Mouse (Mus musculus) testis, adult 2 months (tissue): ENCODE results near the gene Serpinf1. TPM values are rescaled to one million over a fixed set of nuclear protein-coding genes. Genes with fewer than 3 reads are reported as not detected.

Source experiments
- H3K27ac ChIP-seq: fragments of 200-500 bp; 2 replicates; pipeline ENCODE4 v1.5.1; 2012; ENCODE audit warnings: low read depth, low read length; ENCODE audit not compliant: control insufficient read depth, insufficient read depth
- H3K27me3 ChIP-seq: fragments of 200-500 bp; 2 replicates; pipeline ENCODE4 v1.6.1; 2012; ENCODE audit warnings: mild to moderate bottlenecking, low read length, moderate library complexity; ENCODE audit not compliant: control insufficient read depth, insufficient read depth
- H3K36me3 ChIP-seq: fragments of 200-500 bp; 2 replicates; pipeline ENCODE4 v1.6.1; 2012; ENCODE audit warnings: mild to moderate bottlenecking, low read length; ENCODE audit not compliant: control insufficient read depth, insufficient read depth
- H3K4me1 ChIP-seq: fragments of 200-500 bp; 2 replicates; pipeline ENCODE4 v1.6.1; 2012; ENCODE audit warnings: low read length; ENCODE audit not compliant: control insufficient read depth, insufficient read depth
- H3K4me3 ChIP-seq: fragments of 200-500 bp; 2 replicates; pipeline ENCODE4 v1.5.1; 2012; ENCODE audit warnings: low read depth, mild to moderate bottlenecking, low read length, moderate library complexity, mixed read lengths; ENCODE audit not compliant: control insufficient read depth
- CTCF ChIP-seq: fragments of 200-500 bp; IDR thresholded peaks from 2 replicates; pipeline ENCODE4 v1.5.1; 2012; ENCODE audit warnings: low read depth, mild to moderate bottlenecking, inconsistent platforms, low read length, moderate library complexity; ENCODE audit not compliant: control insufficient read depth, insufficient read depth, insufficient replicate concordance
- POLR2A ChIP-seq: fragments of 200-500 bp; IDR thresholded peaks from 2 replicates; pipeline ENCODE4 v1.6.1; 2012; ENCODE audit warnings: low read depth, mild to moderate bottlenecking, inconsistent platforms, low read length, moderate library complexity; ENCODE audit not compliant: control insufficient read depth
- polyA plus RNA-seq: library from polyadenylated mRNA; depleted of rRNA; stranded (reverse); fragments of >200 nt; gene quantifications from 2 replicates; pipeline ENCODE4 v1.2.3, GENCODE M21; 2012; rRNA removed

The Serpinf1 gene
- polyA plus RNA-seq: 13.2 and 13.3 TPM in 2 replicates

DNA sequence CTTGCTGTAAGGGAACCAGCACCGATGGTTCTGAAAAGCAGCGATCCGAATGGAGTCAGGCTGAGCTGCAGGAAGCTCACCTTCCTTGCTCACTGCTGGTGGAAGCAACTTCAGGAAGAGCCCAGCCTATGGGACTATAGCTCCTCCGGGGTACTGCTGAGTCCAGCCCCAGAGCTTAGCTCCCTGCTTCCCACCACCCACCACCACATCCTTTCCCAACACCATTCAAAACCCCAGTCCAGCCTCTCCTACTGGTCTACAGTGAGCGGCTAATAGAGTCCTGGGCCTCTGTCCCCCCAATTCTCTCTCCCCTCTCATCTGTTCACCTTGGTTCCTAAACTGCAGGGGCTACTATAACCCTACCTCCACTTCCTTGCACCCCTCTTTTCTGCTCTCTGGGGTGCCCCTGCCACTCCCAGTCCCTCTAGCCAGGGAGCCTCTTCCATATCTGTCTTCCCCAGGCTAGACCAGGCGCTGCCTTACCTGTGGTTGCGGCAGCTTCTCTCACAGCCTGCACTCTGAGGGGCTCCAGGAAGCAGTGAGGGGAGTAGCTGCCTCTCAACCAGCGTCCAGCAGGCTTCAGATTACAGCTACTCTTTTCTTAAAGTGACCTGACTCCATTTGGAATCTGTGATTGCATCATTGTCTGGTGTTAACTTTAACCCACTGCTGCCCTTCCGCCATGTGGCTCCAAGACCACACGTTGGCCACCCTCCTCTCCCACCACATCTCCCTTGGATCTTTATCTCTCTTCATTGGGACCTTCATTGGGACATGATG is at the start of gene Serpinf1:
TSS of gene Serpinf1 (minus strand) at position 689 of the 780 bp plus-strand sequence.
- Histone ChIP-seq H3K36me3 (no peaks in the 10 kb centered on the region), H3K4me1 (no peaks in the 10 kb centered on the region), H3K4me3 (no peak within 1 kb of the TSS; the same call in 1 of the 2 replicates), H3K27ac (no peak within 1 kb of the TSS), H3K27me3 (no peaks in the 10 kb centered on the region)
- TF ChIP-seq POLR2A (no peak), CTCF (no peak)

- H3K4me1 ChIP-seq: peaks cover 13% of the 10 kb centered on the region
- no peak overlapping the region for H3K4me3 ChIP-seq
- no peaks in the 10 kb centered on the region for H3K27me3 ChIP-seq
- H3K27ac ChIP-seq: no peak overlapping the region
- H3K36me3 ChIP-seq: no peaks in the 10 kb centered on the region
- no peak for TF ChIP-seq POLR2A
- no peak for TF ChIP-seq CTCF
These were observed 48.2 kb upstream of the Serpinf1 start for GRCm38 (mm10) chr11:75470675-75471074.

GRCm38 (mm10) chr11:75469261-75469660 is 46.8 kb upstream of the Serpinf1 start:
- H3K4me3 ChIP-seq: no peak overlapping the region
- peaks cover 16% of the 10 kb centered on the region for H3K4me1 ChIP-seq
- H3K36me3 ChIP-seq: no peaks in the 10 kb centered on the region
- TF ChIP-seq POLR2A: no peak
- no peak for TF ChIP-seq CTCF
- no peaks in the 10 kb centered on the region for H3K27me3 ChIP-seq
- H3K27ac ChIP-seq: no peak overlapping the region

DNA sequence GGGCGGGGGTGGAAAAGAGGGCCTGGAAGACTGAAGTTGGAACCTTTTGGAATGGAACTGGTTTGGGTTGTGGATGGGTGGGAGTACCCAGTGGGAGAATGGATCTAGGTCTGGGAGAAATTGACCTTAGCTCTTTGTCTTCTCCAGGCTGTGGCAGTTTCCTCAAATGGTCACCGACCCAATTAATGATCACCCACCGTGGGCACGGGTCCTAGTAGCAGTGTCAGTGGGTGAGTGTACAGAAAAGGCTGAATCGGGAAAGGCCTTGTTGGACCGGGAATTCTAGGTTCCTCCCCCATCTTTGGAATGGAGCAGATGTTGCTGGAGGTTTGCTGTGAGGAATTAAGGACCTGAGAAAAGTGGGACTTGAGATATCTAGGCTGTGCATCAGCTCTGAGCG is 45.9 kb upstream of the Serpinf1 start:
- no peak for TF ChIP-seq CTCF
- TF ChIP-seq POLR2A: no peak
- peak overlapping the region; percentile 61 for H3K4me3 ChIP-seq
- H3K27me3 ChIP-seq: no peaks in the 10 kb centered on the region
- H3K27ac ChIP-seq: no peak overlapping the region
- H3K36me3 ChIP-seq: no peaks in the 10 kb centered on the region
- H3K4me1 ChIP-seq: peaks cover 19% of the 10 kb centered on the region

DNA sequence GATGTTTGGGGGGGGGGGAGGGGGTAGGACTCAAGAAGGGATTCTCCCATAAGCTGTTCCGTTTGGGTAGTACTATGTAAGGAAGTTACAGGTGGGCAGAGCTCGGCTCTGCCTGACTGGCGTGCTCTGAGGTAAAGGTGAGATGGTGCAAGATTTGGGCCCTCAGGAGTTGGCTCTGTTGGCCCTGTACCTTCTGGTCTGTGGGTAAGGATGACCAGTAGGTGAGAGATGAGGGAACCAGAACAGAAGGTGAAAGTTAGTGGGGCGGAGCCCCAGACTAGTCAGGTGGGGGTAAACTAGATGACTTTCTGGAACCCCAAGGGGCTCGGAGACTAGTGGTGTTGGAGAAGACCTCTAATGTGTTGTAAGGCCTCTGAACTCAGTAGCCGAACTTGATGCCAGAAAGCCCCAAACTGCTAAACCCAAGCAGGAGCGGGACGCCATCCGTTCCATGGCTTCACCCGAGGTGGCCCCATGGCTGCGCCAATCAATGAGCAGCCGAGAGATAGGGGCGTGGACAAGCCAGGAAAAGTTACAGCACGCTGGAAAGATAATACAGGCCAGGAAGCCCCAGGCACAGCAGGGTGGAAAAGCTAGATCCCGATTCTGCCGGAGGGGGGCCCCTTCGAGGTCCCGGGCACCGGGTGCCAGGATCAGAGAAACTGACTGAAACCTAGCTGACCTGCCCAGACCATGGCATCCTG is 45.2 kb upstream of the Serpinf1 start:
- peak overlapping the region; percentile 61 for H3K4me3 ChIP-seq
- no peak overlapping the region for H3K27ac ChIP-seq
- no peaks in the 10 kb centered on the region for H3K27me3 ChIP-seq
- H3K4me1 ChIP-seq: peaks cover 24% of the 10 kb centered on the region
- no peaks in the 10 kb centered on the region for H3K36me3 ChIP-seq
- no peak for TF ChIP-seq CTCF
- TF ChIP-seq POLR2A: no peak

DNA sequence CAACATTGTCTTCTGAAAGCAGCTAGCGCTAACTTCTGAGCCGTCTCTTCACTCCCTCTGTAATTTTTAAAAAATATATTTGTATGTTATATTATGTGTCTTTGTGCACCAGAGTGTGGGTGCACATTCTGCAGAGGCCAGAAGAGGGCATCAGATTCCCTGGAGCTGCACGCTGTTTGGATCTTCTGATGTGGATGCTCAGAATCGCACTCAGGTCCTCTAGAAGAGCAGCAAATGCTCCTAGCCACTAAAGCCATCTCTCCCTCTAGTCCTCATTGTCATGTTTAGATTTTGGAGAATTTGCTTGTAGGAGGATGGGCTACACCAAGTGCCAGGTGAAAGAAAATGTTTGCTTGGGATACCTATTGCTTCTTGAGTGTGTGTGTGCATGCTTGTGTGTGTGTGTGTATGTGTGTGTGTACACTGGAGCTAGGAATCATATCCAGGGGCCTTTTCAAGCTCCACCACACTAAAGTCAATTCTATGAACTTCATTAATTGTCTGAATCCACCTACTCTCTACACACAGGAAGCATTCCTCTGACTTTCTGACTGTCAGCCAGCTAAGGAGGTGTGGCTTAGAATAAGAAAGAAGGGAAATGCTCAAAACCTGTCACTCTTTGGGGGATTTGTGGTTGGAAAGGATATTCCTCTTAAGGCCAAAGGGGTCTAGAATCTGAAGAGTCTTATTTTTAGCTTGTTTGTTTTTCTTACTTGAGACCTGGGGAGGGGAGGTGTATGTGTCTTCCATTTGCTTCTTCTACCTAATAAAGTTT is 44.4 kb upstream of the Serpinf1 start:
- no peaks in the 10 kb centered on the region for H3K27me3 ChIP-seq
- no peak overlapping the region for H3K27ac ChIP-seq
- H3K4me3 ChIP-seq: no peak overlapping the region
- no peaks in the 10 kb centered on the region for H3K36me3 ChIP-seq
- peaks cover 31% of the 10 kb centered on the region for H3K4me1 ChIP-seq
- TF ChIP-seq CTCF: no peak
- TF ChIP-seq POLR2A: no peak

GRCm38 (mm10) chr11:75465051-75465450 is 42.5 kb upstream of the Serpinf1 start:
- Histone ChIP-seq H3K4me3 (no peak overlapping the region), H3K4me1 (peaks cover 38% of the 10 kb centered on the region), H3K27ac (no peak overlapping the region), H3K36me3 (no peaks in the 10 kb centered on the region), H3K27me3 (no peaks in the 10 kb centered on the region)
- TF ChIP-seq POLR2A (no peak), CTCF (no peak)
